Mouse (Mus musculus) heart, adult 8-10 months (tissue): ENCODE data around the gene Pcgf2. TPM values are rescaled to one million over a fixed set of nuclear protein-coding genes. Genes with fewer than 3 reads are reported as not detected.
"Not testable (repeated sequence)": the region's sequence is repeated elsewhere in the genome, so short reads cannot be mapped to it uniquely, and the experiment has no call there.

Experiments used
- DNase-seq: peaks from one replicate; pipeline ENCODE4 v3.0.0; 2022; ENCODE audit warnings: low spot score
- microRNA-seq: library from miRNA; unstranded; fragments of <30 nt; microRNA quantifications from one replicate; pipeline ENCODE4 v1.2.0, GENCODE M21; 2022
- total RNA-seq, 4 experiments: library from RNA; stranded (reverse); gene quantifications; 2 replicates each; pipeline ENCODE4 v1.2.4; 2022

The Pcgf2 gene
- total RNA-seq, 4 experiments from 2014 or later: 4.6 to 6.3 (median 5.3) TPM

DNA sequence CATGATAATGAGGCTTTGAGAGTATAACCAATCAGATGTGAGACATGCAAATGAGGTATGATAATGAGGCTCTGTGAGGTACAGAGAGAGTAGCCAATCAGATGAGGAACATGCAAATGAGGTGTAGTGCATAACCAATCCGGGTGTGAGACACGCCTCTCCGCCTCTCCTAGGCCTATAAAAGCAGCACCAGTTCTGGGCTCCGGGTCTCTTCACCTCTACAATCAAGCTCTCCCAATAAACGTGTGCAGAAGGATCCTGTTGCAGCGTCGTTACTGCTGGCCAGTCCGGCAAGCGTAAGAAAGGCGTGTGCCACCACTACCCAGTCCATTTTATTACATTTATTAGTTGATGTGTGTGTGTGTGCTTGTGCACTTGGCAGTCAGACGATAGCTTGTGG, 46.9 kb downstream of the Pcgf2 start:
- not testable (repeated sequence) for DNase-seq

DNA sequence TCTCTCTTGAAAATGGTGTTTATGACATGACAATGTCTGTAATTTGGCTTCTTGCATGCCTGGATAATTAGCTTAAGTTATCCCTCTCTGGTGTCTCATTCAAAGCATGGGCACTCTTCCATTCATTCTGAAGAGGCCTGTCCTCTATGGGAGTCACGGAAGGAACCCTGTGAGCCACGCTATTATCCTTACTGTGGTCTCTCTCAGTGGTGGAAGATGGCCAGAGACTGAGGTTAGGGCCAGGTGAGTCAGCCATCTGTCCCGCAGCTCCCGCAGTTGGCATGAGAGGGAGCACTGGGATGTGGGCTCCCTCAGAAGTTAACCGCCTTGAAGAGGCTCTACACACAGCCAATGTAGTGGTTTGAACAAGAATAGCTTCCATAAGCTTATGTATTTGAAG, 50.0 kb downstream of the Pcgf2 start:
- DNase-seq: no peak

DNA sequence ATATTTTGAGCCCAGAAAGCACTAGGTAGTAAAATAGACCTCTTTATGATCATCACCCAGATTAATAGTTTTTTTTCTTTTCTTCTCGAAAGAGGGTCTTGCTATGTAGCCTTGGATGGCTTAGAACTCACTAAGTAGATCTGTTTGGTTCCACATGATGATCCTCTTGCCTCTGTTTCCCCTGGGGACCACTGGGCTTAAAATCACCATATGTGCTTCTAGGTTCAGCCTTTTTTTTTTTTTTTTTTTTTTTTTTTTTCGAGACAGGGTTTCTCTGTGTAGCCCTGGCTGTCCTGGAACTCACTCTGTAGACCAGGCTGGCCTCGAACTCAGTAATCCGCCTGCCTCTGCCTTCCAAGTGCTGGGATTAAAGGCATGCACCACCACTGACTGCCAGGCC, 51.8 kb downstream of the Pcgf2 start:
- not testable (repeated sequence) for DNase-seq

DNA sequence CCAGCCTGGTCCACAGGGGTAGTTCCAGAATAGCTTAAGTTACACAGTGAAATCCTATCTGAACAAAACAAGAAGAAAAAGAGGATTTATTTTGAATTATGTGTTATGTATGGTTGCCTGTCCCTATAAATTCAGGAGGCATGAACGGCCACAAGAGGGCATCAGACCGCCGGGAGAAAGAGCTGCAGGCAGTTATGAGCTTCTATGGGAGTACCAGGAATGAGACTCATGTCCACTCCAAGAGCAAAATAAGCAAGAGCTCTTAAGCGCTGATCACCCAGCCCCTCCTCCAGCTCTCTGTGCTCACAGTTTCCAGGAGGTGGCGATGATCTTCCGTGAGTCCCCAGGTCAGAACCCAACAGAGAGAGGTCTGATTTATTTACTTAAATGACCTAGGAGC, 55.5 kb downstream of the Pcgf2 start:
- DNase-seq: peak; percentile 69

DNA sequence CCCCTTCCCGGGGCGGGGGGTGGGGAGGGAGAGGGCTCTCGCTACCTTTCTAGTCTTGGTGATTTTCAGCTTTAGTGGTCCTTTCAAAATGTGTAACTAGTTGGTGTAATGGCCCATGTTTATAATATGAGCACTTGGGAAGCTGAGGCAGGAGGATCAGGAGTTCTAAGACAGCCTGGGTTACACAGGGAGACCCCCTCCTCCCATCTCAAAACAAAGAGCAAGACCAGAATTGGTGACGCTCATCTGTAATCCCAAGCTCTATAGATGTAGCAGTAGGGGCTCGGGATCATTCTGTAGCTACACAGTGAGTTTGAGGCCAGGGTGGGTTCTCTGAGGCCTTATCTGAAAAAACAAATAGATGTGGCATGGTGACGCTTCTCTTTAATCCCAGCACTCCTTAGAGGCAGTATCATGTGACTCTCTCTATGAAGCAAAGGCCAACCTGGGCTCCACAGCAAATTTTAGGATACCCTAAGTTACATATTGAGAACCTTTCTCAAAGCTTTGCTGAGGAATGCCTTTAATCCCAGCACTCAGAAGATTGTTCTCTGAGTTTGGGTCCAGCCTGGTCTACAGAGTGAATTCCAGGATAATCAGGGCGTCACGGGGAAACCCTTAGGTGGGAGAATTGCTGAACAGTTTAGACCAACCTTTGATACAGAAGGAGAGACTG, 56.8 kb downstream of the Pcgf2 start:
- no peak for DNase-seq

DNA sequence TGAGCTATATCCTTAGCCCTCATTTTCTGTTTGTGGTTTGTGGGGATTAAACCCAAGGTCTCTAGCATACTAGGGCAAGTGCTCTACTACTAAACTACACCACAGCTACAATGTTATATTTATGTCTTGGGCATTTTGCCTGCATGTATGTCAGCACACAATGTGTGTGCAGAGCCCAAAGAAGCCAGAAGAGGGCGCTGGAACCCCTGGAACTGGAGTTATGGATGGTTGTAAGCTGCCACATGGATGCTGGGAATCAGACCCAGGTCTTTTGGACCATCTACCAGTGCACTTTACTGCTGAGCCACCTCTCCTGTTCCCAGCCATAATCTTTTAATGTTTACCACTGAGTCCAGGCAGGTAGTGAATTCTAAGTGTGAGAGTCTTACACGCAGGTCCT, 57.6 kb downstream of the Pcgf2 start:
- no peak for DNase-seq

DNA sequence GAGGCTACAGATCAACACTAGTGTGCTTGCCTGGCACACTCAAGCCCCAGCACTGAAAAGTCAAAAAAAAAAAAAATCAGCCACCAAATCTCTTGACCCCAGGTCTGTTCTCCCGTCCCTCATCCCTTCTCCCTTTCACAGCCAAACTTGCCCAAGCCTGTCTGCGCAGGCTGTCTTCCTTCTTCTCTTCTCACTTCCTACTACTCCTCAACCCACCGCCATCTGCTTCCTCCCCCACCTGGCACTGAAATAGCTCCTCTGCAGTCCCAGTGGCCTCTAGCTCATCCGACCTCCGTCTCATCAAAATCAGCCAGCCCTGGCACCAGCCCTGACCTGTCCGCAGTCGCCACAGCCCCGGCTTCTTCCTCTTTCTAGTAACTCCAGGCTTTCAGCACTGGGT, 58.6 kb downstream of the Pcgf2 start:
- no peak for DNase-seq

Small RNAs within 50 kb of the gene (microRNA-seq; reads per million reads assigned to microRNA genes)
- gene Gm24158 (not detected), gene Mir6927 (not detected), gene Mir8102 (not detected)

Other genes starting within 250 kb of the Pcgf2 start
- gene 4933428G20Rik, start 200.2 kb downstream of the Pcgf2 start, total RNA-seq: not detected
- gene Srcin1, start 124.3 kb downstream of the Pcgf2 start, total RNA-seq: under 1 TPM; 0.06 to 0.75 (median 0.18) TPM
- gene Epop, start 70.8 kb downstream of the Pcgf2 start, total RNA-seq: 1 to 10 TPM in 3 of 4 experiments, under 1 TPM in 1; 0.92 to 1.7 (median 1.2) TPM
- 10 to 100 TPM; 68.8 to 84.0 (median 69.8) TPM for gene Mllt6, start 37.1 kb downstream of the Pcgf2 start, total RNA-seq
- 100 to 1,000 TPM; 133 to 158 (median 141) TPM for gene Cisd3, start 14.7 kb downstream of the Pcgf2 start, total RNA-seq
- gene Psmb3, start 2.9 kb upstream of the Pcgf2 start, total RNA-seq: 100 to 1,000 TPM; 145 to 154 (median 150) TPM
- gene Pip4k2b, start 44.2 kb upstream of the Pcgf2 start, total RNA-seq: 10 to 100 TPM; 21.9 to 26.6 (median 25.6) TPM
- 1 to 10 TPM; 6.1 to 7.1 (median 6.3) TPM for gene Cwc25, start 66.1 kb upstream of the Pcgf2 start, total RNA-seq
- gene 1700001P01Rik, start 75.4 kb upstream of the Pcgf2 start, total RNA-seq: not detected
- gene Rpl23, start 81.9 kb upstream of the Pcgf2 start, total RNA-seq: 100 to 1,000 TPM; 425 to 610 (median 521) TPM
- gene Lasp1, start 98.5 kb upstream of the Pcgf2 start, total RNA-seq: 10 to 100 TPM; 20.1 to 32.0 (median 25.8) TPM
- 1 to 10 TPM in 1 of 4 experiments, under 1 TPM in 3; 0.22 to 1.7 (median 0.51) TPM for gene B230217C12Rik, start 140.3 kb upstream of the Pcgf2 start, total RNA-seq
- gene Fbxo47, start 183.7 kb upstream of the Pcgf2 start, total RNA-seq: under 1 TPM; 0.28 to 0.56 (median 0.31) TPM